Mouse (Mus musculus): ENCODE results near the gene Ccdc174.
"Not testable (repeated sequence)": the region's sequence is repeated elsewhere in the genome, so short reads cannot be mapped to it uniquely, and the experiment has no call there.

The Ccdc174 gene

DNA sequence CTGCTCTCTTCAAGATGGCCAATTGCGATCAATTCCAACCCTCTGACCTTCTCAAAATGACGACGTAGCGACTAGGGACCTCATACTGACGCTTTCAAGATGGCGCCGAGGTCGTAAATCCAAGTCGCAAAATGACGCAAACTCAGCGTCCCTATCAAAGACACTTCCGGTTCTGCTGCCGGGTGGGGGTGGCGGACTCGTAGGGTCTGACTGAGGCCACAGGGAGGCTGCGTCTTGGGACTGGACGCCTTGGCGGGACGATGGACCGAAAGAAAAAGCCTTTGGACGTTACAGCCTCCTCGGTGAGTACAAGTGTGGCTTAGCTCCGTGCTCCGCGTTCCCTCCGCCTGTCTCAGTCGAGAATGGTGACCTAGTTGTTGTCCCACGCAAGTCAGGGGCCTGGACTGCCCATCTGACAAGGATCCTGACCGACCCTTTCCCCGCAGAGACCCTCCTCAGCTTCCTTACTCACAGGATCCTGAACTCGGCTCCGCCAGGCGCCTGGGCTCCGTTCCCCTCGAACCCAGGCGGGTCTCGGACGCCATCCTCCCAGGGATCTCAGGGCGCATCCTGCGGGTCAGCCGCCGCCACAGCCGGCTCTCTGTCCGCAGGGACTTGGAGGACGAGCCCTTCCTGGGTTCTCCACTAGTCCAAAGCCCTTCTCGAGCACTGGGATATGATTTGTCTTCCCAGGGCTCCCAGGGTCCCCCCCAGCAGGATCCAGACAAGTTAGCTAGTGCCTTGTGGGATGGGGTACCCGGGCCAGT is at the start of gene Ccdc174:
TSS of gene Ccdc174 (plus strand) at position 169 of the 767 bp plus-strand sequence.
- DNase-seq (ENCODE audit: extremely low spot score) = peak; percentile 89

DNA sequence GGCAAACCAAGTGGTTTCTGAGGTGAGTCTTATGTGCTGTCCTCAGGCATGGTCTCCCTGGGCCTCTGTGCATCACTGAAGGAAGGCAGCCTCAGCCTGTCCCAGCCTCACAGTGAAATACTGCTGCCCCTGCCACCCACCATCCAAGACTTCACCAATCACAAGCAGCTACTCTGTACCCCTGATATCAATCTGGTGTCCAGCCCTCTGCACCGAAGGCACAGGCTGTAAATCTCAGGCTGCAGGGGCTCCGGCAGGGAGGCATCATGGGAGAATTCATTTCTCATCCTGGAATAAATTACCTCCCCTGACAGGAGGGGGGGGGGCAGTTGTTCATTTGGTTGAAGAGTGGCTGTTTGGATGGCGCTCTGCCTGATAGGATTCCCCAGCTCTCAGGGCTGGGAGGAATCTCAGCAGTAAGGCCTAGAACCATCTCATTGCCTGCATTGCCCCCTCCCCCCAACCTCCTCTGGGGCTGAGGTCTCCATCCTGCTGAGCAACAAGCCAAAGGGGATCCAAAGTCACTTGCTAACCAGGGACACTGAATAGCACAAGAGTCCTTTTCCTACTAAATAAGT is 44.9 kb upstream of the Ccdc174 start:
- DNase-seq (ENCODE audit: extremely low spot score) = no peak

DNA sequence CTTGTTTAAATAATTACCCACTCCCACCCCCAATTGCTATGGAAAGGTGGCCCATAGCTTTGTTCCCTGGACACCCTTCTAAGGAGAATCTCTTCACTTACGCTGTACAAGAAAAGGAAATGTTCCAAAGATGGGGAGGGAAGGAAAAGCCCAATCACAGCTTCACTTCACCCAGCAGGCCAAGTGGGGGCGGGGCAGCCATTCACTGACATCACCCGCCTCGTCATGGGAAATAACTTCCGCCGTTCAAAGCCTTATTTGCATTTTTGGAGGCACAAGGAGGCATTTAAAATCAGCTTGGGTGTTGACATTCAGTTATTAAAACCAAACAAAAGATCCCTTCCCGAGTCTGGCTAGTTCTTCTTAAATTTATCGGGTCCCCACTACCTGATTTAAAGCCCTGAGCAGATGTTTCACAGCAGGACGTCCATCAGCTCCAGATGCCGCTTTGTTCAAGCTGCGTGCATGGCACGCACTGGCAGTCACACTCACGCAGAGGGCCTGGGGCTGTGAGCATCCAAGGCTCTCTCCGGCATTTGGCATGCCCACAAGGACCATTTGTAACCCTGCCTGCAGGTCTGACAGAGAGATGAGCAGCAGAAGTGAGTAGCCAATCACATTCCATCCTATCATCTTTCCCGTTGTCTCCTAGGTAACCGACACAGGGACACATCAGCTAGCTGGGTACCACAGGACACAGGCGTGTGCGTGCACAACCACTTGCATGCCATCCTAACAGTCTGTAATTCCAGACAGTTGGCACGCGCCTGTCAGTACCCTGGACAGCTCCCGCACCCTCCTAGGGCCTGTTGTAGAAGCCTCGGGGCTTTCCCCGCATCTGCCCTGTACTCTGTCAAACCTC is 38.6 kb upstream of the Ccdc174 start:
- peak; percentile 70 for DNase-seq (ENCODE audit: extremely low spot score)

DNA sequence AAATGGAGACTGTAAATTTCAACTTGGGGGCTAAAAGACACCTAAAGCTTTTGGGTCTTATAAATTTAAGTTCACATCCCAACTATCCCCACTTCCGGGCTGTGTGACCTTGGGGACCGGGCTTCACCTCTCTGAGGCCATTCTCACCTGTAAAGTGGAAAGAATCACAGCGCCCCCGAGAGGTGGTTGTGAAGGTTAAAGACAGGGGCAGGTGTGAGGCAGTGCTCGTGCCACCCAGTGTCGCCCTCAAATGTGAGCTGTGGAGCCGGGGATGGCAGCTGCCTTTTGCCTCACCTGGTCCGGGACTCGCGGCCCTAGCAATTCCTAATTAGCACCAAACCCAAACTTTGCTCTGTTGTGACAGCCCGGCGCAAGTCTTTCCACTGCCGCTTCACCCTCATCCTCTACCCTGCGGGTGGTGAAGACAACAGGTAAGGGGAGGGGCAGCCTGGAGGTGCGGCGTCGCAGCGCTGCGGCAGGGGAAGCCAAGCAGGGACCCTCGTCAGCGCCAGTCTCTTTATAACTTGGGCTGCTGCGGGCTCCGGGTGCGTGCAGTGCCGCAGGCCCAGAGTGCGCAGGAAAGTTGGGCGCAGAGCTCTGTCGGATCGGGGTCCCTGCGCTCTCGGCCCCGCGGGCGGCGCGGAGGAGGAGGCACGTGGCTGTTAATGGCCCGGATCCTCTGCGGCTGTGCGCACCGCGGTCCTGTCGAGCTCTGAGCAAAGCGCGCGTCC is 34.8 kb upstream of the Ccdc174 start:
- no peak for DNase-seq (ENCODE audit: extremely low spot score)

DNA sequence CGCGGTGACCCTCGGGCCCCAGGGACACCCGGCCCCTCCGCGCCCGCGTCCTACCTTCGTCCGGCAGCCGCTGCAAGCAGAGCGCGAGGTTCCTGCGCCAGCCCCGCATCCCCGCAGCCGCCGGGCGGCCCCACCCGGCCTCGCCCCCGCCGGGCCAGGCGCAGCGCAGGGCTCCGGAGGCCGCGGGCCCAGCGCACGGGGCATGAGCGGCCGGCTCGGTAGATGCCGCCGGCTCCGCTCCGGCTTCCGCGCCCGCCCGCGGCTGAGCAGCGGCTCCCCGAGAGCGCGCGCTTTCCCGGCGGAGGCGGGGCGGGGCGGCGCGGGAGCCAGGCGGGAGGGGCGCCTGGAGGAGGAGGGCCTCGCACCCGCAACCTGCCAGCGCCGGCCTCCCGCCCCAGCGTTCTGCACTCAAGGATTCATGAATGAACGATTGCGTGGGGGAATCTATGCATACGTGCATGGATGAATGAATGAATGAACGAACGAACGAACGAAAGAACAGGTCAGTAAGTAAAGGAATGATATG is 34.2 kb upstream of the Ccdc174 start:
- DNase-seq (ENCODE audit: extremely low spot score) = peak; percentile 22

DNA sequence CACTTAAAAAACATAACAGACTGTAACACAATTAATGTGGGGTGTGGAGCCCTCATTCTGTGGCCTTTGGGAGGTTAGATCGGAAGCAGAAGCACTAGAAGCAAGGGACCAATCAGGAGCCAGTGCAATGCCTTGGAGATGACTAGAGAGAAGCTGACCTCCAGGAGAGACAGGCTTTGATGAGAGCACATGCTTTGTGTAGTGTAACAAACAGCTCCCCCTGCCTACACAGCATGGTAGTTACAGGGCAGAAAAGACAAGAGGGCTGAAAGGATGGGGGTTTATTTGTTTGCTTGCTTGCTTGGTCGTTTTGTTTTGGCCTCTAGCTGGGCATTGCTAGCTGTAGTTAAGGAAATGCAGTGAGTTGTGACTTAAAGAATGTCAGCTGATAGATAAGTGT is 25.3 kb upstream of the Ccdc174 start:
- DNase-seq (ENCODE audit: extremely low spot score) = peak; percentile 52

DNA sequence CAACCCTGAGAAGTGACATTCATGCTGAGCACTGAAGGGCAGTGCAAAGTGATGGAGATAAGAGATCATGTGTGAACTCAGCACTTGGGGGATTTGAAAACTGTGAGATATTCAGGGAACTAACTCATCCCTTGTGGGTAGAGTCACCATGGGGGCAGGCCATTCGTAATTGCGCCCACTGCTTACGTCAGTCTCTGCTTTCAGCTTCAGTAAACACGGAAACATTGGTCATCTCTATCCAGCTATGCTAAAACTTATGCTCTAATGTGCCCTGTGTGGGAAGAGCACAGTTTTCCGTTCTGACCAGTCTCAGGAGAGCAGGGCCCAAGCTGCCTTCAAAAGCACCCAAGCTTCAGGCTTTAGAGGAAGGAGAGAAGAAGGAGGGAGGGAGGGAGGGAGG is 19.5 kb upstream of the Ccdc174 start:
- no peak for DNase-seq (ENCODE audit: extremely low spot score)

DNA sequence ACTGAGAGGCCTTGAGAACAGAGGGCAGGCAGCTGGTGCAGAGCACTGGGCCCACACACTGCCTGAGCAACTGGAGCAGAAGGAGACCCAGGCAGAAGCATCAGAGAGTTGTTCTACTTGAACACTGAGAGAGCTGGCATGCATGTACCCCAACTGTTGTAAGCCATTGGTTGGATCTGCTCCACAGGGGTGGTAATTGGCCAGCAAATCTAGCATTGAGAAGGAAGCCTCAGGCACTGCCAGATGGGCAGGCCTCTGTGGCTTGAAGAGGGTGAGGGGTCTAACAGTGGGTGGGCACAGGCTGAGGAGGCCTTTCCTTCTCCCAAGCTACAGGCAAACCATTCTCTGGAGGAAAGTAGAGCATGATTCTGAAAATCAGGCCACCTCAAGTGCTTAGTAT is 15.0 kb upstream of the Ccdc174 start:
- no peak for DNase-seq (ENCODE audit: extremely low spot score)

DNA sequence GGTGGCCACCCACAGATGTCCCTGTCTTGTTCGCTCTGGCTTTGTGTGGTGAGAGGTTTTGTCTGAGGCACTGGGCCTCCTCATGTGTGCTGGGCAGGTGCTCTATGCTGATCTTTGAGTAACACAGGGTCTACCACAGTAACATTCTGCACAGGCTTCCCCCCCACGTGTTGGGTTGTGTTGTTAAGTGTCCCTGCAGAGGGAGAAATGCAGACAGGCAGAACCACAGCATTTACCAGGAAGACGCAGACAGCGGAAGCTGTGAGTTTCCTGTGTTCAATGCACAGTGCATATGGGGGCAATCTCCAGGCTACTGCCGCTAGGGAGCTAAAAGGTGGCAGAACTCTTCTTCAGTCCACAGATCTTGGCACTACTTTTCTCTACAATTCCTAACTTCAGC is 13.3 kb upstream of the Ccdc174 start:
- DNase-seq (ENCODE audit: extremely low spot score) = no peak

DNA sequence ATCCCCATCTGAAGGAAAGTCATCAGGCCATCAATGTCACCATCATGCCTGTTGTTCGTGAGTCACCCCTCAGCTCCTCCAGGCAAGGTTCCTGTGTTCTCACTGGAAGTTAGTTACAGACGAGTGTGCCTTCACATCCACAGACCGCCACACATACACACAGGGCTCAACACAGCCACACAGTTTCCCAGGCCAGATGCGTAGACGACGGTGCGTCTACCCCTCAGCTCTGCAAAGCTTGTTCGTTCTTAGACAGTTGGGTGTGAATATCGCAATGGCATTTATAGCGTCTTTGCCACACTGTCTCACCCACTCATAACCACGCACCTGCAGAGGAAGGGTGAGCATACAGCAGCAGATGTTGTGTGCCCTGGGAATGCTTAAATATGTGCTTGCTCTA is 12.3 kb upstream of the Ccdc174 start:
- no peak for DNase-seq (ENCODE audit: extremely low spot score)

DNA sequence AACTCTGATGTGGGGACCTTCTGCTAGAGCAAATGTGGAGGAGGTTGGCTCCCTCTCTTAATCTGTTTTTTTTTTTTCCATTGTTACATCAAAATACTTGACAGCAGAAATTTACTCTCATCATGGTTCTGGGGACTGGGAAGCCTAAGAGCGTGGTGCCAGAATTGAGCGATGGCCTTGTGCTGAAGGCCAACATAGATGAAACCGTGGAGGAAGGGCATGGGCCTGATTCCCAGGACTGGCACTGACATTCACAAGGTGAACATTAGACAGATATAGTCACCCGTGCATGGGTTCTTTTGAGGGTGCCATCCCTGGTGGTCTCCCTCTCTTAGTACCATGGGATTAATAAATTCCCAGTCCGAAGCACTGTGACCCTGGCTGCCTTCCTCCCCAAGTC is 9.8 kb upstream of the Ccdc174 start:
- no peak for DNase-seq (ENCODE audit: extremely low spot score)

DNA sequence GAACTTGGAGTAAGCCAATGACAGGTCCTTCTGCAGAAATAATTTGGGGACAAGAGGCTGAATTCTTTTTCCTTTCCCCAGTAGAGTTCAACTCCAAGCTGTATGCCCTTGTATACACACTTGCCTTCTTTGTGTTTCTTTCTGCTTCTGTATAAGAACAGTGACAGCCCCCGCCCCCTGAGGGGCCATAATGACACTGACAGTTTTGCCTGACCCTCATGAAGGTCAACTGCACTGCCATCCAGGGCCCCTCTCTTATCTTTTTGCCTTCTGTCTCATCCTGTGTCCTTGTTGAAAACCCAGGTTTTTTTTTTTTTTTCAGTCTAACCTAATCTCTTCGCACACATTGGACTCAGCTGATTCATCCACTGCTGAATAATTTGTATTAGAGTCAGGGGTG is 5.1 kb upstream of the Ccdc174 start:
- no peak for DNase-seq (ENCODE audit: extremely low spot score)

DNA sequence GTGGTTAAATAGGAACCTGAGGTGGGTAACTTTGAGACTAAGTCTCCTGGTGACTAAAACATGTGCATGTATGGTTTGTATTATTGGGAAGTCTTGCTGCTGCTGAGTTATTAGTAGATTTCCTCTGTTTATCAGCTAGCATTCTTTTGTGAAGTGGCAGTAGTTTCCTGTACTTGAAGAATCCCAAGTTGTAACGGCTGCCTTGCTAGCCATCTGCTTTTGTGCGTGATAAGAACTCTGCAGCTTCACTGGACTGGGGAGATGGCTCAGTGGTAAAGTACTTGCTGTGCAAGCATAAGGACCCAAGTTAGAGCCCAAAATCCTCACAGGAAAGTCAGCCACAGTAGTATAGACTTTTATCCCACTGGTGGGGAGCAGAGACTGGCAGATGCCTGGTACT is 6.0 kb downstream of the Ccdc174 start:
- DNase-seq (ENCODE audit: extremely low spot score) = no peak

DNA sequence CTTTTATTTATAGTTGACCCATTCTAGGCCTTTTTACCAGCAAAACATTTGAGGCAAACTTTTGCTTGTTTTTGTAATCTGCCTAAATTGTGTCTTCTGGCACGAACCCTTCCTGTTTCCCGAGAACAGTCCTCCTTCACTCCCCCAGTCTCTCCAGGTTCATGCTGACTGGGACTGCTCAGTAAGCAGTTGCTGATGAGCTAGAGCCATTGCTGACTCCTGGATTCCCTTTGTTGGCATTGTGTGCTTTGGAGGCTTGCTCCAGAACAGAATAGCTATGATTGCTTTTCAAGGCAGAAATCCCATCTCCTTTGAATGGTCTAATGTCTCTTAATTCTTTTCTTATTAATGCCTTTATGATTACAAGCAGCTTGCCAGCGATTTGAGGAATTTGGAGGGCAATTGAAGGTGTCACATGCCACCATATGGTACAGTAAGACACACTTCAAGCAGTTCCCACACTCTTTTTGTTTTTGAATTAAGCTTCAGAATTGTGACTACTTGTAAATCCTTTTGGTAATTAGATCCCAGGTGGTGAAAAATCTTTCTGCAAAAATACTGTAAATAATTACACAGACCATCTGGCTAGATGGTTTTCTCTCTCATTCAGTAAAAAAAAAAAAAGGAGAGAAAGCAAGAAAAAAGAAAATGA is 11.5 kb downstream of the Ccdc174 start:
- DNase-seq (ENCODE audit: extremely low spot score) = no peak

DNA sequence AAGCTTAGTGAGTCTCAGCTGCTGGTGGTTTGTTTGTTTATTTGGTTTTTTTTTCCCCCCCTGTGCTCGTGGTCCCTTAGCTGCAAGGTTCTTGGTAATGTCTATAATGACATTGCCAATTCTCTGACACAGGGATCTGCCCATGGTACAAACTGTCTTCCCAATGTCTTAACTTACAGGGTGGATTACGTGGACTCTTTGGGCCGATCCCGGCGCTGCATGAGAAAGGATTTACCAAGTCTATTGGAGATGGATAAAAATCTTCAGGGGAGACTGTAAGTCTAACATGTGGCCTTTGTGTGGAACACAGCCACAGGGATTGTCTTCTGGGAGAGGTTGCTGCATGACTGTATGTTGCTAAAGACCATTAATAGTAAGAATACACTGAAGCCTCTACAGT is 12.8 kb downstream of the Ccdc174 start:
- DNase-seq (ENCODE audit: extremely low spot score) = no peak

DNA sequence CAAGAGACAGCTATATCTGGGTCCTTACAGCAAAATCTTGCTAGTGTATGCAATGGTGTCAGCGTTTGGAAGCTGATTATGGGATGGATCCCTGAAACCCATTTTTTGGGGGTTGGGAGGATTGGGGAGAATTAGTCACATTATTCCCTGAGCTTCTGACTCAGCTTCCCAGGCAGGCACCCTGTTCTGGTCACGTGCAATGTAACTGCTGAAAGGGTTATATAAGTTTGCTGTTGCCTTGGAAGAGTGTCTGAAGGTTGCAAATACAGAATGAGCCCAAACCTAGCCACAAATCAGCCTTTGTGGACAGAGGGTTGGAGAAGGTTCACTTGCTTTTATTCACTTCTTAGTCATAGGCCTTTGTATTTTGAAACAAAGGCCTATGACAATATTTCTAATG is 13.9 kb downstream of the Ccdc174 start:
- DNase-seq (ENCODE audit: extremely low spot score) = no peak

DNA sequence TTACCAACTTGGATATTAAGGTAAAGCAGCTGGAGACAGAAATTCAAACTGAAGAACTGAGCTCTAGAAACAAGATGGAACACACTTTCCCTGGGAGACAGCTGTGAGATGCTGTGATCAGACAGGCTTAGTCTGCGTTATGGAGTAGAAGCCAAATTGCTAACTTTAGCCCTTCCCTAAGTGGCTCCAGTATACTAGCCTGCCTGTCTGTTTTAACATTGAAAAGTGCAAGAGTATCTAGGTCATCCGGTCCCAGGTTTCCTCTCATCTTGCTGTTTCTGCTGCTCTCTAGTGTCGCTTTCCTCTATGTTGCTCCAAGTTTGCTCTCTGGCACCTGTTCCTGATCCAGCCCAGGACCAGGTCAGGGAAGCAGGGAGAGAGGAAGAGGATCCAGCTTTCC is 18.9 kb downstream of the Ccdc174 start:
- DNase-seq (ENCODE audit: extremely low spot score) = no peak

DNA sequence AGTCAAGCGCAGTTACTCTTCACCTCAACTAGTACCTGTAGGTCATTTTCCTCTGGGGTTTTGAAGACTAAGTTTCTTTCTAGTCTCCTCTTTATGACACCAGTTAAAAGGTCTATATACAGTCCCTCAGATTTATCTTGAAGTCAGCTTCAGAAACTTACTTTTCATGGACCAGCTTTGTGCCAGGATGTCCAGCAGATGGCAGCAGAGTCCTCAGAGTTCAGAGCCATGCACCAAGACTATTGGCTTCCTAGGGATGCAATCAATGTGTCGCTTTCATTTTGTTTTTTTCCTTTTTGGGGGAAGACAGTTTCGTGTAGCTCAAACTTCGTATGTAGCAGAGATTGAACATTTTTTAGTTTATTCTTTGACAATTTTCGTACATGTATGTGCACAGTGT is 23.7 kb downstream of the Ccdc174 start:
- DNase-seq (ENCODE audit: extremely low spot score) = peak; percentile 68

DNA sequence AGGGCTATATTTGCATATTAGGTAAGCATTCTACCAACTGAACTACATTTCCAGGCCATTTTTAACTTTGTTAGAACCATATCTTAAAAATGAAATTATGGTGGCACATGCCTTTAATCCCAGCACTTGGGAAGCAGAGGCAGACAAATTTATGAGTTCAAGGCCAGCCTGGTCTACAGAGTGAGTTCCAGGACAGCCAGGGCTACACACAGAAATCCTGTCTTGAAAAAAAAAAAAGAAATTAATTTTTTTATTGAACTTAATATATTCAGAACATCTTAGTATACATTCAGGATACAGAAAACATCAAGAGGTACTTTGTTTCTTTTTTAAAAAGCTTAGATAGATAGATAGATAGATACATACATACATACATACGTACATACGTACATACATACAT is 24.7 kb downstream of the Ccdc174 start, which contains the start of gene 4930590J08Rik:
TSS of gene 4930590J08Rik (plus strand) at position 301 of the 400 bp plus-strand sequence.
- not testable (repeated sequence) for DNase-seq (ENCODE audit: extremely low spot score)

DNA sequence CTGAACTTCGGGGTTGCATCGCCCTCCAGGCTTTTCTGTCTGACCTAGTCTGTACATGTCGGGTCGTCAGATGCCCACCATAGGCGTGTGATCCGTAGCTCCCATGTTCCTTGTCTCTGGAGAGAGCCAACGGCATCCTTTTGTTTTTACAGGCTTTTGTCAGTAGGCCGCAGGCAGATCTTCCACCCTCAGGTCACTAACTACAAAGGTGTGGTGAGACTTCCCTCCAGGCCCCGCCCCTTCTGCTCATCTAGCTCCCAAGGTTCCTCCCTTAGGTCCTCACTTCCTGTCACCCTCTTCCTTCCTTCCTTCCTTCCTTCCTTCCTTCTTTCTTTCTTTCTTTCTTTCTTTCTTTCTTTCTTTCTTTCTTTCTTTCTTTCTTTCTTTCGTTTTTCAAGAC is 36.2 kb downstream of the Ccdc174 start:
- DNase-seq (ENCODE audit: extremely low spot score) = no peak

DNA sequence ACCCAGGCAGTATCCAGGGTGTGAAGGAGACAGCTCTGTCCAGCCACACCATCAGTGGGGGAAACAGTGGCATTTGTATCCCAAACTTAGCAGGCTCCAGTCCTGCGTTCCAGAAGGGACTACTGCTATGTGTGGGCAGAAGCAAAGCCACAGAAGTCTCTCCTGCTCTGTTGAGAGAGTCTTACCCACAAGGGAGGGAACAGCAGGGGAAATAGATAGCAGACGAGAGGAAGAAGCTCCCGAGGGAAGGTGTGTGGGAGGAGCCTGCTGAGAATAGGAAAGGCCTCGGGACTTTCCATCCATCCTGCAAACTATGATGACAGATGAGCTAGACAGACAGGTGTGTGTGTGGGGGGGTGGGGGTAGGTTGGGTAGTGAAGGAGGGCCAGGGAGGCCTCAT is 39.4 kb downstream of the Ccdc174 start:
- no peak for DNase-seq (ENCODE audit: extremely low spot score)

All from embryo, embryonic 9.5 days (tissue).